Mouse (Mus musculus): ENCODE data around the gene Sec11a. TPM values are rescaled to one million over a fixed set of nuclear protein-coding genes. Genes with fewer than 3 reads are reported as not detected.

Sec11a gene
- 145 and 152 TPM in 2 replicates for polyA plus RNA-seq (2016; fragmentation: Nextera tagmentation; extraction: Ambion mirVana)

DNA sequence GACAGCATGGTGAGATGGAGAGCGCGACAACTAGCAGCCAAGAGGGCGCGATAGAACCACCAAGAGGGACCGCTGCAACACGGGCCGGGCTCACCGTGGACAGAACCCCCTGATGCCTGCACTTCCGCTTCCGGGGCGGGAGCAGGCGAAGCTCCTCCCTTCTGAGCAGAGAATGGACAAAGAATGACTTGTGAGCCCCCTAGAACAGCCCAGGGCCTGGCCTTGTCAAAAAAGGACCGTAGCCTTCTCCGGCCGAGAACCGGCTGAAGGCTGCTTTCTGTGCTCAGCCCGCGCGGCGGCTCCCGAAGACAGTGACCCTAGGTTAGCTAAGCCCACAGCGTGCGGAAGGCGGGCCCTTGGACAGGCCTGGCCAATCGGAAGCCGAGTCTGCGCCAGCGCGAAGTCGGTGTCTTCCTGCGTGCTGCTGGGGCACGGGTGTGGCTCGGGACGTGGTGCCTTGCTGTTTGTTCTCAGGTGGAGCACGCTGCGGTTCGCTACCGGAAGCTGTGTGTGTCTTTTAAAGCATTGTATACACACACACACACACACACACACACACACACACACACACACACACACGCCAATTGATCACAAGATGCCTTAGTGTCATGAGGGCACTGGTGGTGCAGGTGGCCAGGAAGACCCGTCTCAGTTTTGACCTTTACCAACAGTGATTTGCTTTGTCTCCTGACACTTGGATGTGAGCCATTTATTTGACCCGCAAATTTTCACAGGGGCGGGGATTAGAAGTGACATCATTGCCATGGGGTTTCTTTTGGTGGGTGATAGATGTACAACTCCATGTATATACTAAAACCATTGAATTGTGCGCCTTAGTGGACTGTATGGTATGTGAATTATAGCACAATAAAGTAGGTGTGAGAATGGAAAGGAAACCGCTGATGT is at the start of gene Sec11a:
Gene Sec11a, minus strand, starts transcription at position 336 of the 906 bp plus-strand sequence.
- peak; percentile 99 for ATAC-seq (ENCODE audit: insufficient number of reproducible peaks, low FRiP score)

DNA sequence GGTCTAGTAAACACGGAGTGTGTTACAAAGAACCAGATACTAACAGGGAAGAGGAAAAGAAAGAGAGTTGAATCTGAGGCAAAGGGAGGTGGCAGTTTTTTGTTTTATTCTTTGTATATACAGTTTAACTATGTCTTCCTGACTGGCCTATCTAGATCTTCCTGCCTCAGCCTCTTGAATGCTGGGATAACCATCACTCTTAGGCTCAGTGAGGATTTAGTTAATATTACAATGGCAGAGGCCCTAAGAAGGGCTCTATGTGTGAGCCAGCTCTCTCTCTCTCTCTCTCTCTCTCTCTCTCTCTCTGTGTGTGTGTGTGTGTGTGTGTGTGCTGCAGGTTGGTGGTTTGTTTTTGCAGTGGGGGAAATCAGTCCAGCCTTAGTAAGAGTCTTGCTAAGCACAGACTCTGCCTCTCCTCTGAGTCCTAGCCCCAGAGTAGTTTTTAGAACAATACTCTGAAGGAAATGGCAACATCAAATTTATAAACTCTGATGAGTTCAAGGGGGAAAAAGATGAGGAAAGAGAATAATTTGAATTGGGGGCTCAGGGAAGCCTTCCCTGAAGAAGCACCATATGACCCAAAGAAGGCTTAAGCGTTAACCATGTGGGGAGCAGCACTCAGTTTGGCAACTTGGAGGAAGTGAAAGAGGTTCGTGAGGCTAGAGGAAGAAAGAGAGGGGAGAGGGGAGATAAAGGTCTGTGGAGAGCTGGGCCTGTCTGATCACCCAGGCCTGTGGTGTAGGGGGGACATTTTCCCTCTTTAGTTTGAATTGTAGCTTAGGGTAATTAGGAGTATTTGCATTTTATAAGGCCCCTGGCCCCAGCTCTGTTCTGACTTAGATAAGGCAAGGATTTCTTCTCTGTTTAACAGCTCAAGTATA is 47.9 kb upstream of the Sec11a start:
- 39% methylated on average over 3 of the region's 3 CpGs for WGBS

More for the DNA sequence above, at the start of gene Sec11a:
- peak within 1 kb of the TSS; percentile 89 for H3K9ac ChIP-seq
- H3K4me3 ChIP-seq, result peak within 1 kb of the TSS; percentile 79
- H3K27me3 ChIP-seq (replicated peaks), result no peaks in the 10 kb centered on the region; the same call in 1 of the 2 replicates
- peak within 1 kb of the TSS; percentile 95 for H3K4me2 ChIP-seq
- 0 out of 2 replicates have a peak, but pooled peaks cover 4% of the 10 kb centered on the region for H3K36me3 ChIP-seq
- no peaks in the 10 kb centered on the region for H3K9me3 ChIP-seq (replicated peaks)
- H3K27ac ChIP-seq (ENCODE audit: poor library complexity, severe bottlenecking), result peak within 1 kb of the TSS; percentile 98
- 2% methylated on average over 44 of the region's 44 CpGs for WGBS
- peaks cover 12% of the 10 kb centered on the region for H3K4me1 ChIP-seq (replicated peaks)

DNA sequence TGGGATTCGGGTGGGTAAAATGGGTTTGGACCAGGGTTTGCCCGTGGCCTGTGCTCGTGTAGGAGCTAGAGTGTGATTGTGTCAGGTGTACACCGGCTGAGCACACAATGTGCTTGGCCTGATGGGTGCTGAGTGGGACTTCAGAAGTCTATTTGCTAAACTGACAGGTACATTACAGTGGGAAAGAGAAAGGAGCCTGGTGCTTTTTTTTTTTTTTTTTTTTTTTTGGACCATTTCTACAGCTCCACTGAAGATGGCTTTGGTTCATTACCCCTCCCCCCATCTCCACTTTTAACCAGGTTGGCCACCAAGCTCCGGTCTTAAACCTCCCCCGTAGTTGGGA is 47.1 kb upstream of the Sec11a start:
- Histone ChIP-seq H3K4me3 (peak overlapping the region; percentile 91), H3K27me3 (replicated peaks) (no peaks in the 10 kb centered on the region), H3K36me3 (peaks cover 4% of the 10 kb centered on the region; the same call in 1 of the 2 replicates), H3K27ac (ENCODE audit: poor library complexity, severe bottlenecking) (peak overlapping the region; percentile 93), H3K9me3 (replicated peaks) (no peaks in the 10 kb centered on the region), H3K4me1 (replicated peaks) (peaks cover 35% of the 10 kb centered on the region), H3K4me2 (peak overlapping the region; percentile 75), H3K9ac (peak overlapping the region; percentile 99)
- ATAC-seq (ENCODE audit: insufficient number of reproducible peaks, low FRiP score), result no peak
- 30% methylated on average over 6 of the region's 6 CpGs for WGBS

More for the DNA sequence above, 47.9 kb upstream of the Sec11a start:
- Histone ChIP-seq H3K4me2 (peak overlapping the region; percentile 75), H3K9ac (no peak overlapping the region), H3K27ac (ENCODE audit: poor library complexity, severe bottlenecking) (no peak overlapping the region), H3K36me3 (peaks cover 4% of the 10 kb centered on the region; the same call in 1 of the 2 replicates), H3K27me3 (replicated peaks) (no peaks in the 10 kb centered on the region), H3K9me3 (replicated peaks) (no peaks in the 10 kb centered on the region), H3K4me3 (no peak overlapping the region), H3K4me1 (replicated peaks) (peaks cover 36% of the 10 kb centered on the region)
- ATAC-seq (ENCODE audit: insufficient number of reproducible peaks, low FRiP score), result no peak

DNA sequence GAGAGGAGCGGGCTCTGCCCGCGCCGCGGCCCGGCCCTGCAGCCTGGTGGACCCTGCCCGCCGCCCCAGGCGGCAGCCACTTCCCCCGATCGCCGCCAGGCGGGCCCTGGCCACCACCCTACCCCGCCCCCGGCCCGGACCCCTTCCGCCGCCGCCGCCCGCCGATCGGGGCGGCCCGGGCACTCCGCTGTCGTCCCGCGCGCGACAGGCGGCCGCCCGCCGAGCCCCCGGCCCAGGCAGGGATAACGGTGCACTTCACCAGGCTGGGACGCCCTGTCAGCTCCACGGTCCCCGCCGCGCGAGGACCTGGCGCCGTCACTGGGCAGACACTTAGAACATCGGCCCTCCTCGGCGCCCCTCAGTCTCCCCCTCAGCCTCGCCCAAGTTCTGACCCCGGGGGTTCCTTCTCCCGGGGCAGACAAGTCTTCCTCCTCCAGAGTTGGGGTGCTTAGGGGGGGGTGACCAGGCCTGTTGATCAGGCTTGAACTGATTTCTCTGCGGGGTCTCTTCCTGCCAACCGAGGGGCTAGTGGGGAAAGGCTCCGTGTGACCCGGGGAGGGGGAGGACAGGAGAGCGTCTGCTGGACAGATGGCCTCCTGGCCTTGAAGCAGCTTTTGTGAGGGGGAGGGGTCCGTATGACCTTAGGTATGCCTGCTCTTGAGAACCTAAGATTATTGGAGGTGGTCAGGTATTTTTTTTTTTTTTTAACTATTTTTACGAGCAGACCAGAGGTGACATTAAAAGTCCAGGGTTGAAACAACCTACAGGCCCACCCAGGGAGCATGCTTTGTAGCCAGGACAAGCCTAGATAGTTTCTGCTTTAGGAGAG is 46.5 kb upstream of the Sec11a start:
- peak overlapping the region; percentile 99 for H3K9ac ChIP-seq
- peaks cover 35% of the 10 kb centered on the region for H3K4me1 ChIP-seq (replicated peaks)
- H3K27me3 ChIP-seq (replicated peaks), result no peaks in the 10 kb centered on the region
- ATAC-seq (ENCODE audit: insufficient number of reproducible peaks, low FRiP score), result peak; percentile 86
- H3K4me3 ChIP-seq, result peak overlapping the region; percentile 91
- peak overlapping the region; percentile 75 for H3K4me2 ChIP-seq
- 2% methylated on average over 57 of the region's 58 CpGs for WGBS
- peaks cover 4% of the 10 kb centered on the region; the same call in 1 of the 2 replicates for H3K36me3 ChIP-seq
- H3K27ac ChIP-seq (ENCODE audit: poor library complexity, severe bottlenecking), result peak overlapping the region; percentile 93
- no peaks in the 10 kb centered on the region for H3K9me3 ChIP-seq (replicated peaks)

DNA sequence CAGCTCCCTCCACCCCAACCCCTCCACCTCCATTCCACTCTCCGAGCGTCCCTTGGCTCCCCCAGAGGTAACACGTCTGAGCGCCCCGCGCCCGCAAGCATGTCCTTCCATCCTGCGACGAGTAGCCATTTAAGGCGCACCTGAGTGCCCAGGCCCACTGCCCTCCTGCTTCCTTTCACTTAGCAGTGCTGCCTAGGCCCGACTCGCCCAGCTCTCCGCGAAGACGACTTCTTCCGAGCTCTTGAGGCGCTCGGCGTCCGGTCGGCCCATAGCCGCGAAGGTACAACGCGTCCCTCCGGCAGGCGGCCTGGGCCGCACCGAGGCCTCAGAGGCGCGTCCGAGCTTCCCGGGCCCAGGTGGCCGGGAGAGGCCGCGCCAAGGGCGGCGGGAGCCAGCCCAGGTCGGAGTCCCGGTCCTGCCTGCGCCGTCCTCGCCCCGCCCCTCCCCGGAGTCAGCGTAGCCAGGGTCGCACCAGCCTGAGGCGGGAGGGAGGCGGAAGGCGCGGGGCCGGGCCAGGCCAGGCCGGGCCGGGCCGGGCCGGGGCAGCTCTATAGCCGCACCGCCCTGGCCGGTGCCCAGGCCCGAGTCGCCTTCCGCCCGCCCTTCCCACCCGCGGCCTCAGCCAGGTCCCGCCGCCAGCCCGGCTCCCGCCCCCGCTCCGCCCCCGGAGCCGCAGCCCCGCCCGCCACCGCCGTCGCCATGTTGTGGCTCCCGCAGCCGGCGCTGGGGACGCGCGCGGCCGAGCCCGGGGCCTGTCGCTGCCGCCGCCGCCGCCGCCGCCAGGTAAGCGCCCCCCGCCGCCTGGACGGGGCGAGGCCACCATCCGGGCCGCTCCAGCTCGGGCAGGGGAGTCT is 45.6 kb upstream of the Sec11a start, which contains the start of gene Zfp592:
Gene Zfp592, plus strand, starts transcription at position 702 of the 854 bp plus-strand sequence.
- Histone ChIP-seq H3K27me3 (replicated peaks) (no peaks in the 10 kb centered on the region), H3K4me1 (replicated peaks) (peaks cover 35% of the 10 kb centered on the region), H3K4me3 (peak within 1 kb of the TSS; percentile 91), H3K36me3 (peaks cover 4% of the 10 kb centered on the region; the same call in 1 of the 2 replicates), H3K9me3 (replicated peaks) (no peaks in the 10 kb centered on the region), H3K27ac (ENCODE audit: poor library complexity, severe bottlenecking) (peak within 1 kb of the TSS; percentile 93), H3K9ac (peak within 1 kb of the TSS; percentile 99), H3K4me2 (peak within 1 kb of the TSS; percentile 75)
- ATAC-seq (ENCODE audit: insufficient number of reproducible peaks, low FRiP score), result peak; percentile 95
- WGBS, result 2% methylated on average over 70 of the region's 102 CpGs

DNA sequence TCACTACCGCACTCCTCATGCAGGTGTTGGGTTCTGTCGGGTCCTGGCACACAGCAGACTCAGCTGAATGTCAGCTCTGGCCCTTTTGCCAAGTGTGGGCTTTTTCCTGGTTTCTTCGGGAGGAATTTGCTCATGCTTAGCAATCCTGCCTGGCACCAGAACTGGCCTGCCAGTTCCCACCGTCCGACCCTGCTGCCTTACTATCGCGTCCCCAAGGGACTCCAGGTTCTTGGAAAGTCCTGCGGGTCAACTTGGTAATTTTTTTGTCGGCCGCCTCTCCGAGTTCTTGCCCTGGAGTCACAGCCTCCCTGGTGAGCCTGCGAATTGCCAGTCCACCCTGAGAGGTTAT is 45.0 kb upstream of the Sec11a start:
- 1% methylated on average over 12 of the region's 12 CpGs for WGBS
- H3K4me3 ChIP-seq, result peak overlapping the region; percentile 91
- H3K36me3 ChIP-seq, result peaks cover 4% of the 10 kb centered on the region; the same call in 1 of the 2 replicates
- peak overlapping the region; percentile 93 for H3K27ac ChIP-seq (ENCODE audit: poor library complexity, severe bottlenecking)
- ATAC-seq (ENCODE audit: insufficient number of reproducible peaks, low FRiP score), result no peak
- H3K9ac ChIP-seq, result peak overlapping the region; percentile 99
- no peaks in the 10 kb centered on the region for H3K9me3 ChIP-seq (replicated peaks)
- H3K4me1 ChIP-seq (replicated peaks), result peaks cover 36% of the 10 kb centered on the region
- H3K27me3 ChIP-seq (replicated peaks), result no peaks in the 10 kb centered on the region
- peak overlapping the region; percentile 75 for H3K4me2 ChIP-seq

DNA sequence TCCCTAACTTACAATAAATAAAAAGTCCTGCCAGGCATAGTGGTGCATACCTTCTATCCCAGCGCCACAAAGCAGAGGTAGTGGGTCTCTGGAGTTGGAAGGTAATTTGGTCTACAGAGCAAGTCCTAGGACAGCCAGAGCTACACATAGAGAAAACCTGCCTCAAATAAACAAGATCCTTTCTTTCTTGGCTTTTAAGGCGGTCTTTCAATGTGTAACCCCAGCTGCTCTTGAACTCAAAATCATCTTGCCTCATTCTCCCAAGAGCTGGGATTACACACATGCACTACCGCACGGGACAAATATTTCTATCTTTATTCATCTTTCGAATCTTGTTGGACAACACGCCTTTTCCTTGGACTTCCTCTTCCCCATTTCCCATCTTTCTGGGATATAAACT is 44.5 kb upstream of the Sec11a start:
- ATAC-seq (ENCODE audit: insufficient number of reproducible peaks, low FRiP score), result no peak
- H3K27ac ChIP-seq (ENCODE audit: poor library complexity, severe bottlenecking), result peak overlapping the region; percentile 93
- H3K27me3 ChIP-seq (replicated peaks), result no peaks in the 10 kb centered on the region
- peak overlapping the region; percentile 99 for H3K9ac ChIP-seq
- H3K9me3 ChIP-seq (replicated peaks), result no peaks in the 10 kb centered on the region
- WGBS, result 67% methylated on average over 6 of the region's 6 CpGs
- peaks cover 42% of the 10 kb centered on the region for H3K4me1 ChIP-seq (replicated peaks)
- peak overlapping the region; percentile 91 for H3K4me3 ChIP-seq
- H3K36me3 ChIP-seq, result peaks cover 4% of the 10 kb centered on the region; the same call in 1 of the 2 replicates
- peak overlapping the region; percentile 75 for H3K4me2 ChIP-seq

DNA sequence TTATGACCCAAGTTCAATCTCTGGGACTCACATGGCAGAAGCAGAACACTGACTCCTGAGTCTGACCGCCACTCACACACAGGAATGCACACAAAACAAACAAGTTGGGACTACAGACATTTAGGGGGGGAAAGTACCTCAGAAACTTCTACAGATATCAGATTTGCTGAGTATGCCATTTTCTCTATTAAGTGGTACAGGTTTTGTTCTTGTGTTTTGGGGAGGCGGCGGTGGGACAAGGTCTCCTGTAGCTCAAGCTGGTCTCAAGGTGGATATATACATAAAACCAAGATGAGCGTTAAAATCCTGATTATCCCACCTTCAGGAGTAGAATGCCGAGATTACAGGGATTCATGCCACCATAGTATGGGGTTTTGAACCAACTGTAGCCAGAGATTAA is 44.0 kb upstream of the Sec11a start:
- H3K4me1 ChIP-seq (replicated peaks), result peaks cover 46% of the 10 kb centered on the region
- no peak overlapping the region for H3K27ac ChIP-seq (ENCODE audit: poor library complexity, severe bottlenecking)
- H3K27me3 ChIP-seq (replicated peaks), result no peaks in the 10 kb centered on the region
- H3K36me3 ChIP-seq, result peaks cover 4% of the 10 kb centered on the region; the same call in 1 of the 2 replicates
- no peak for ATAC-seq (ENCODE audit: insufficient number of reproducible peaks, low FRiP score)
- peak overlapping the region; percentile 75; the same call in 1 of the 2 replicates for H3K4me2 ChIP-seq
- H3K4me3 ChIP-seq, result no peak overlapping the region; the same call in 1 of the 2 replicates
- H3K9me3 ChIP-seq (replicated peaks), result no peaks in the 10 kb centered on the region
- no peak overlapping the region for H3K9ac ChIP-seq
- 90% methylated on average over 5 of the region's 5 CpGs for WGBS

DNA sequence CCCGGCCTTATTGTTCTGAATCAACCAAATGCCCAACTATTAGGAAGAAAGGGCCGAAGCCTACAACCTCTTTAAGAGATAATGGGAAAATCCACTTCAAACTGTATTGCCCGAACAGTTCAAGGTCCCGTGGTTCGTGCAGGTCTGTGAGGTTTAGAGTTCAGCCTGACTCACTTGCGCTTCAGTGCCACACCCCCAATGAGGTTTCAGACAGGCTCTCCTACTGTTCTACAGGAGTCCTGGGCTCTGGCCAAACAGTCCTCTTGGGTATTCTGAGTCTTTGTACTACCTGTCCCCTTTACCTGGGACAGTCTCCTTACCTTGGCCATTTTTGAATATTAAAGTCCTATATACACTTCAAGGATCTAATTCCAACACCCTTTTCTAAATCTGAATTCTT is 42.7 kb upstream of the Sec11a start:
- Histone ChIP-seq H3K4me3 (no peak overlapping the region), H3K9ac (no peak overlapping the region), H3K4me1 (replicated peaks) (peaks cover 43% of the 10 kb centered on the region), H3K4me2 (no peak overlapping the region), H3K9me3 (replicated peaks) (no peaks in the 10 kb centered on the region), H3K27ac (ENCODE audit: poor library complexity, severe bottlenecking) (no peak overlapping the region), H3K27me3 (replicated peaks) (no peaks in the 10 kb centered on the region), H3K36me3 (peaks cover 2% of the 10 kb centered on the region; the same call in 1 of the 2 replicates)
- no peak for ATAC-seq (ENCODE audit: insufficient number of reproducible peaks, low FRiP score)
- 92% methylated on average over 6 of the region's 6 CpGs for WGBS
